Mouse (Mus musculus): ENCODE data around the gene Gadl1.
A peak's percentile ranks its signal among the peaks of the same experiment; 100 is the strongest.

The Gadl1 gene

GRCm38 (mm10) chr9:115909155-115909554 is at the start of gene Gadl1:
Gadl1 (plus strand) TSS chr9:115909455.
- no peak for DNase-seq (ENCODE audit: low spot score)

GRCm38 (mm10) chr9:115862802-115863201 is 46.5 kb upstream of the Gadl1 start:
- no peak for DNase-seq (ENCODE audit: low spot score)

GRCm38 (mm10) chr9:115863326-115863725 is 45.9 kb upstream of the Gadl1 start:
- DNase-seq (ENCODE audit: low spot score), result peak; percentile 17

- no peak for DNase-seq (ENCODE audit: low spot score)
Observed at GRCm38 (mm10) chr9:115867277-115867676, 42.0 kb upstream of the Gadl1 start.

GRCm38 (mm10) chr9:115870168-115870567 is 39.1 kb upstream of the Gadl1 start:
- peak; percentile 22 for DNase-seq (ENCODE audit: low spot score)

- DNase-seq (ENCODE audit: low spot score), result no peak
Observed at GRCm38 (mm10) chr9:115870640-115871039, 38.6 kb upstream of the Gadl1 start.

GRCm38 (mm10) chr9:115880500-115880899 is 28.8 kb upstream of the Gadl1 start:
- DNase-seq (ENCODE audit: low spot score), result no peak

- no peak for DNase-seq (ENCODE audit: low spot score)
Observed at GRCm38 (mm10) chr9:115881137-115881536, 28.1 kb upstream of the Gadl1 start.

- no peak for DNase-seq (ENCODE audit: low spot score)
Observed at GRCm38 (mm10) chr9:115882627-115883200, 26.5 kb upstream of the Gadl1 start.

- no peak for DNase-seq (ENCODE audit: low spot score)
Observed at GRCm38 (mm10) chr9:115883413-115883812, 25.8 kb upstream of the Gadl1 start.

- DNase-seq (ENCODE audit: low spot score), result no peak
Observed at GRCm38 (mm10) chr9:115887571-115887970, 21.7 kb upstream of the Gadl1 start.

- no peak for DNase-seq (ENCODE audit: low spot score)
Observed at GRCm38 (mm10) chr9:115893131-115893530, 16.1 kb upstream of the Gadl1 start.

- no peak for DNase-seq (ENCODE audit: low spot score)
Observed at GRCm38 (mm10) chr9:115893947-115894346, 15.3 kb upstream of the Gadl1 start.

- DNase-seq (ENCODE audit: low spot score), result no peak
Observed at GRCm38 (mm10) chr9:115908325-115908724, 930 bp upstream of the Gadl1 start.

- no peak for DNase-seq (ENCODE audit: low spot score)
Observed at GRCm38 (mm10) chr9:115914006-115914405, 4.8 kb downstream of the Gadl1 start.

- DNase-seq (ENCODE audit: low spot score), result peak; percentile 11
Observed at GRCm38 (mm10) chr9:115915586-115916270, 6.5 kb downstream of the Gadl1 start.

GRCm38 (mm10) chr9:115919736-115920135 is 10.5 kb downstream of the Gadl1 start:
- no peak for DNase-seq (ENCODE audit: low spot score)

GRCm38 (mm10) chr9:115922662-115923061 is 13.4 kb downstream of the Gadl1 start:
- DNase-seq (ENCODE audit: low spot score), result no peak

GRCm38 (mm10) chr9:115924094-115924493 is 14.8 kb downstream of the Gadl1 start:
- DNase-seq (ENCODE audit: low spot score), result no peak

- no peak for DNase-seq (ENCODE audit: low spot score)
Observed at GRCm38 (mm10) chr9:115931803-115932202, 22.5 kb downstream of the Gadl1 start.

- no peak for DNase-seq (ENCODE audit: low spot score)
Observed at GRCm38 (mm10) chr9:115932741-115933140, 23.5 kb downstream of the Gadl1 start.

- no peak for DNase-seq (ENCODE audit: low spot score)
Observed at GRCm38 (mm10) chr9:115933243-115933964, 24.1 kb downstream of the Gadl1 start.

- DNase-seq (ENCODE audit: low spot score), result no peak
Observed at GRCm38 (mm10) chr9:115934288-115934687, 25.0 kb downstream of the Gadl1 start.

Data from retina, embryonic 14.5 days (tissue).